Mouse (Mus musculus) embryo, embryonic 10.5 days (tissue): Measurements from ENCODE around the gene Nrxn3.

Experiments used
- DNase-seq: peaks from one replicate; pipeline ENCODE4 v3.0.0-alpha.2; 2015; ENCODE audit warnings: low spot score

The Nrxn3 gene

DNA sequence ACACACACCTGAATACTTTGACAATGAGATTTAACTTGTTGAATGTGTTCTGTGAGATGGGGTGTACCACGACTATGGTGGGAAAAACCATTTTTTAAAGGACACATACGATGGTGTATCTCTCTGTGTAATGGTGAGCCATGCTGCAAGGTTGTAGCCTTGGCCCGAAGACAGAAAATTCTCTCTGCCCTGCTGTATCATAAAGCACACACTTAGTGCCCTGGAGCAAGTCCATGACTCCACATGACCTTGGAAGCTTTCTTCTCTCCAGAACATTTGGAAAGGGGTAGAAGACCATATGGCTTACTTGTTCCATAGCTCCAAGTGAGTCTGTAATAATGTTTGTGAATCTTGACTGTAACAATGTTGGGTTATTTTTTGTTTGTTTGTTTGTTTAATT lies 1609.8 kb downstream of the Nrxn3 start:
- no peak for DNase-seq

DNA sequence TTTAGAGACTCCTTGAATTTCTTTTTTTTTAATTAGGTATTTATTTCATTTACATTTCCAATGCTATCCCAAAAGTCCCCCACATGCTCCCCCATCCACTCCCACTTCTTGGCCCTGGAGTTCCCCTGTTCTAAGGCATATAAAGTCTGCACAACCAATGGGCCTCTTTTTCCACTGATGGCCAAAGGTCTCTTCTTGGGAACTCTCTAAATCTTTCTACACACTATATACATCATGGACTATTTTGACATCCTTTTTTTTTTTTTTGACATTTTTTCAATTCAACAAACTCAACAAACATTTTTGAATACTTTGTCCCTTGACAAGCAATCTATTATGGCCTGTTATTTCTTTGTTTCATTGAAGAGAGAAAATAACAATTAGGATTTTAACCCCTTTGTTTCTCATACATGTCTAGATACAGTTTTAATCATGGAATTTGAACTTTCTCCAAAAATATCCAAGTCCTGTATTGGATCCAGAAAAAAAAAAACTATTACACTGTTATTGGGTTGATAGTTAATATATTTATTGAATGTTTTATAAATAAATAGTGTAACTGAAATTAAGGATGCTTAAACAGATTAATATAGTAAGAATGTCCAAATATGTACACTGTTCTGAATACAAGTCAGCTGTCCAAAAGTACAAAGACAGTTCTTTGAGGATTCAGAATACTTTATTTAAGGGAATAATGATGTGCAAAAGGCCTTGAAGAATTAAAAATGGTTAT lies 1615.0 kb downstream of the Nrxn3 start:
- no peak for DNase-seq

DNA sequence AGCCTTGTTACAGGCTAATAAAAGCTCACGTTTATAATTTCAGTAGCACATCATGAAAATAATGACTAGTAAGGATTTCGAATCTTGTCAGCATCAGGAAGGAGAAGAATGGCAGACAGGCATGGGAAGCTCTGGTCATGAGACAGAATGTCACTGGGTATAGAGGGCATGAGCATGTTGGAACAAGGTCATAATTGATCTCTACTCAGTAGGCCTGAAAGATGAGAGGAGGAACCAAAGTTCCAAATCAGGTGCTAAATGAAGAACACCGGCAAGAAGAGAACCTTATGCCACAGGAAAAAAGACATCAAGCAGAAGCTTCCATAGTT lies 1615.5 kb downstream of the Nrxn3 start:
- no peak for DNase-seq
